In the genomic region with DNA sequence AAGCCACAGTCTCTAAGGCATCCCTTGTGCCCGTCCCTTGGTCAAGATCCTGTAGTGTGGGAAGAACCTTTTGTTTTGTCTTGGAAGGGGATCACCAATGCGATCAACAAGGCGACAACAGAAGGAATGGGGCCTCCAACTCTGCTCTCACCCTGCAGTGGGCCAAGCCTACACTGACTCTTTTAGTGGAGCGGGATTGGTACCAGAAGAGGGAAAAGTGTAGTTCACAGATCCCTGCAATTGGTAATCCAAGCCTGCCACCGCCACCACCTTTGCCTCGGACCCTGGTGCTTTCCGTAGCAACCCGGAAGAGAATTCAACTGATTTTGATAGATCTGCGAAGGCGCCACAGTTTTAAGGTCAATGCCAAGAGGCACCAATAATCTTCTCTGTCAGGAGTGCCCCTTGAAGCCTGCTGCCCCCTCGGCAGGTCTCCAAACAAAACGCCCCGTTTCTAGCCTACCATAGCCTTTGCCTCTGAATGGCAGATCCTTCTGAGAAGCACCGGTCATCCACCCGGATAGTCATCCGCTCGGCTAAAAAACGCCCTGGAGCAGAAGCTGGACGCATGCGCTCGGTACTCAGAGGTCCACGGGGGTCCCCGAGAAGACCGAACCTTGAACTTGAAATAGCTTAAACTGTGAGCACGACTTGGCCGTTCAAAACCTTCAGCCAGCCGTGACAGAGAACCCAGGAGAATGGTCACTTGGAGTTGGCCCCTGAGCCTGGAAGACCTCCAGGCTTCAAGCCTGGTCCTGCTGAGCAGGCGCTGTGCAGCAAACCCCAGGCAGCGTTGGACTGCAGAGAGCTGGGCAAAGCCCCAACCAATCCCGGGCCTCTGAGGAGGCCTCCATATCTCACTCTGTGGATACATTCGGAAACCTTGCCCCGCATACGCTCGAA, we compare ENCODE assay signal across 12 mouse cellular contexts. TPM values are rescaled to one million over a fixed set of nuclear protein-coding genes. Genes with fewer than 3 reads are reported as not detected.
DNase-seq lines count a peak whose midpoint lies in the region; ATAC-seq and TF ChIP-seq lines count a peak whose summit lies in the region.
"Had no signal": no experiment of that assay in that cellular context is flagged by ENCODE, and none has a peak within 500 bp of the region (broad histone marks: within the 10 kb centered on the region; RNA-seq: fewer than 3 reads in every experiment).

No protein-coding gene starts in this region.

- no peaks in the 10 kb centered on the region for H3K9me3 ChIP-seq in heart, embryonic 16.5 days (replicated peaks; ENCODE audit: control insufficient read depth, low read length)

- H3K27ac ChIP-seq in gastrocnemius, adult 2 months, result no peak overlapping the region
- no peak overlapping the region for H3K27ac ChIP-seq in heart, embryonic 16.5 days (ENCODE audit: low read length)

- intact Hi-C loops in gastrocnemius, adult 2 months (cut with DNase I), result no loop called here
- intact Hi-C loops in gastrocnemius, postnatal 14 days (cut with DNase I; ENCODE audit: low total_unique reads), result no loop called here
- intact Hi-C loops in left cerebral cortex, postnatal 4 days (cut with DNase I), result no loop called here

- 2% methylated on average over 34 of the region's 34 CpGs for WGBS in heart, embryonic 16.5 days

- H3K4me2 ChIP-seq in heart, embryonic 16.5 days (ENCODE audit: low read depth, low read length), result peak overlapping the region; percentile 7; the same call in 1 of the 2 replicates

- no peak overlapping the region for H3K4me3 ChIP-seq in gastrocnemius, adult 2 months
- H3K4me3 ChIP-seq in heart, embryonic 16.5 days (ENCODE audit: low read length), result 0 out of 2 replicates have a peak overlapping the region, but pooled peaks have one; percentile 7

- no peak for TF ChIP-seq CTCF in gastrocnemius, adult 2 months (IDR thresholded peaks at IDR 0.05)

- peaks cover 19% of the 10 kb centered on the region for H3K4me1 ChIP-seq in heart, embryonic 16.5 days (ENCODE audit: control insufficient read depth, insufficient read depth, low read length)

- no peak; the same call in 1 of the 2 replicates for ATAC-seq in heart, embryonic 16.5 days (replicated peaks; ENCODE audit: extremely low read depth, insufficient read depth, low FRiP score)

- H3K9ac ChIP-seq in heart, embryonic 16.5 days (ENCODE audit: low read length), result no peak overlapping the region

- DNase-seq in gastrocnemius, adult 2 months, result peak; percentile 33
- DNase-seq in gastrocnemius, postnatal 14 days, result no peak
- peak; percentile 62 for DNase-seq in left cerebral cortex, postnatal 4 days
- no peak for DNase-seq in left cerebral cortex, adult 9 months (ENCODE audit: low spot score in 2 of 2)
- DNase-seq in Muller cell, postnatal 12 days (ENCODE audit: inconsistent ontology term), result peak; percentile 63
- no peak for DNase-seq in right cerebral cortex, postnatal 4 days
- DNase-seq in layer of hippocampus, adult 18-20 months (ENCODE audit: low spot score in 2 of 2), result no peak
- DNase-seq: kidney, adult 2 months; right cerebral cortex, postnatal 14 days had no signal

- no peaks in the 10 kb centered on the region for H3K36me3 ChIP-seq in heart, embryonic 16.5 days (ENCODE audit: control insufficient read depth, insufficient read depth)

- peaks cover 90% of the 10 kb centered on the region for H3K27me3 ChIP-seq in heart, embryonic 16.5 days (ENCODE audit: control insufficient read depth, insufficient read depth, low read length)

RNA-seq across cellular contexts. Expression of a gene that starts 3.4 kb away (rescaled TPM):
- not detected for total RNA-seq in gastrocnemius, adult 2 months (2021)
- not detected for total RNA-seq in gastrocnemius, postnatal 14 days (2021)
- not detected for total RNA-seq in left cerebral cortex, postnatal 4 days (2021)
- not detected in 2 replicates for polyA plus RNA-seq in heart, embryonic 16.5 days (2015; fragmentation: Nextera tagmentation; extraction: Ambion mirVana)
- total RNA-seq in layer of hippocampus, adult 18-20 months (2021), result not detected
- total RNA-seq: liver, adult 2 months had no signal
- polyA plus RNA-seq: kidney, adult 2 months; liver, adult 2 months; thymus, postnatal 0 days had no signal

RNA-seq across cellular contexts. Expression of a gene that starts 28.3 kb away (rescaled TPM):
- not detected for total RNA-seq in gastrocnemius, adult 2 months (2021)
- total RNA-seq in gastrocnemius, postnatal 14 days (2021), result not detected
- 1 to 10 TPM in 1 of 2 experiments, under 1 TPM in 1; 0.68 to 1.0 TPM for total RNA-seq in left cerebral cortex, postnatal 4 days (2021)
- polyA plus RNA-seq in heart, embryonic 16.5 days (2015; fragmentation: Nextera tagmentation; extraction: Ambion mirVana), result 0.09 and 0.32 TPM in 2 replicates
- under 1 TPM; 0.20 to 0.37 TPM for total RNA-seq in layer of hippocampus, adult 18-20 months (2021)
- total RNA-seq: liver, adult 2 months had no signal
- polyA plus RNA-seq: liver, adult 2 months had no signal

RNA-seq across cellular contexts. Expression of a gene that starts 36.8 kb away (rescaled TPM):
- total RNA-seq in gastrocnemius, adult 2 months (2021), result not detected
- total RNA-seq in gastrocnemius, postnatal 14 days (2021), result not detected
- not detected for total RNA-seq in left cerebral cortex, postnatal 4 days (2021)
- 0.41 and 0.42 TPM in 2 replicates for polyA plus RNA-seq in heart, embryonic 16.5 days (2015; fragmentation: Nextera tagmentation; extraction: Ambion mirVana)
- total RNA-seq in layer of hippocampus, adult 18-20 months (2021), result not detected

RNA-seq across cellular contexts. Expression of a gene that starts 48.0 kb away (rescaled TPM):
- total RNA-seq in gastrocnemius, adult 2 months (2021), result not detected
- total RNA-seq in gastrocnemius, postnatal 14 days (2021), result not detected
- not detected for total RNA-seq in left cerebral cortex, postnatal 4 days (2021)
- not detected in 2 replicates for polyA plus RNA-seq in heart, embryonic 16.5 days (2015; fragmentation: Nextera tagmentation; extraction: Ambion mirVana)
- total RNA-seq in layer of hippocampus, adult 18-20 months (2021), result not detected
- total RNA-seq: liver, adult 2 months had no signal
- polyA plus RNA-seq: liver, adult 2 months; thymus, postnatal 0 days had no signal

RNA-seq across cellular contexts. Expression of a gene that starts 58.5 kb away (rescaled TPM):
- not detected for total RNA-seq in gastrocnemius, adult 2 months (2021)
- total RNA-seq in gastrocnemius, postnatal 14 days (2021), result not detected
- total RNA-seq in left cerebral cortex, postnatal 4 days (2021), result under 1 TPM in 1 of 2 experiments, not detected in 1; 0.14 TPM
- 0.20 and 0.87 TPM in 2 replicates for polyA plus RNA-seq in heart, embryonic 16.5 days (2015; fragmentation: Nextera tagmentation; extraction: Ambion mirVana)
- total RNA-seq in layer of hippocampus, adult 18-20 months (2021), result not detected
- polyA plus RNA-seq: kidney, adult 2 months had no signal

Comparison
In these comparisons a context has a peak if more than half of its experiments do, and no peak if none do; other contexts are left out.
1. DNase-seq: peak in gastrocnemius, adult 2 months (single experiment), left cerebral cortex, postnatal 4 days (single experiment) and Muller cell, postnatal 12 days (single experiment); none in gastrocnemius, postnatal 14 days (single experiment), left cerebral cortex, adult 9 months (0 of 2), right cerebral cortex, postnatal 4 days (single experiment) and layer of hippocampus, adult 18-20 months (0 of 2).